Mouse (Mus musculus) CH12.LX (cell line): ENCODE results near the gene Adipor2. TPM values are rescaled to one million over a fixed set of nuclear protein-coding genes. Genes with fewer than 3 reads are reported as not detected.

Source experiments
- DNase-seq: peaks from one replicate; pipeline ENCODE4 v3.0.0-alpha.2; 2013; ENCODE audit errors: extremely low read depth
- H3K27ac ChIP-seq: 2 replicates; pipeline ENCODE4 v1.5.1; 2012; ENCODE audit warnings: low read depth, mild to moderate bottlenecking, control low read depth, moderate library complexity; ENCODE audit not compliant: insufficient read depth
- H3K27me3 ChIP-seq: replicated peaks from 2 replicates; pipeline ENCODE3; 2012; ENCODE audit warnings: inconsistent platforms
- H3K36me3 ChIP-seq, 2 experiments: replicated peaks in 1 of 2; 2 replicates each; pipeline versions ENCODE3 to v1.6.1; 2012; ENCODE audit warnings: inconsistent platforms in 1 of 2, low read length in 1 of 2, mild to moderate bottlenecking in 1 of 2, mixed read lengths in 1 of 2, moderate library complexity in 1 of 2; ENCODE audit not compliant: control insufficient read depth in 1 of 2, insufficient read depth in 1 of 2
- H3K4me1 ChIP-seq, 2 experiments: 2 replicates each; pipeline ENCODE4 v1.6.1; 2012; ENCODE audit warnings: inconsistent platforms in 1 of 2, moderate library complexity in 1 of 2; ENCODE audit not compliant: insufficient read depth in 2 of 2, control insufficient read depth in 1 of 2
- H3K4me2 ChIP-seq: 2 replicates; pipeline ENCODE4 v1.6.1; 2012; ENCODE audit warnings: low read depth, mild to moderate bottlenecking, control low read depth; ENCODE audit not compliant: poor library complexity, insufficient read depth, severe bottlenecking
- H3K4me3 ChIP-seq, 3 experiments: fragments of 150-350 bp in 1 of 3; sonication (generic) in 1 of 3; replicated peaks in 1 of 3; 2 replicates each; pipeline versions ENCODE3 to v1.5.1; 2011 to 2012; ENCODE audit warnings: low read depth in 2 of 3, low read length in 2 of 3, mild to moderate bottlenecking in 2 of 3, moderate library complexity in 2 of 3, control low read depth in 1 of 3, improper control_type of control experiment in 1 of 3, inconsistent platforms in 1 of 3, mixed read lengths in 1 of 3; ENCODE audit not compliant: poor library complexity in 1 of 3
- H3K79me2 ChIP-seq: replicated peaks from 2 replicates; pipeline ENCODE4 v1.6.1; 2012; ENCODE audit warnings: mild to moderate bottlenecking, moderate library complexity; ENCODE audit not compliant: control insufficient read depth, poor library complexity, insufficient read depth, severe bottlenecking; ENCODE audit errors: extremely low read depth
- H3K9ac ChIP-seq: 2 replicates; pipeline ENCODE4 v1.6.1; 2012; ENCODE audit warnings: low read depth, mild to moderate bottlenecking, control low read depth, moderate library complexity; ENCODE audit not compliant: insufficient read depth
- H3K9me3 ChIP-seq: replicated peaks from 2 replicates; pipeline ENCODE3; 2012; ENCODE audit warnings: low read length, inconsistent platforms, mixed read lengths
- BHLHE40 ChIP-seq: IDR thresholded peaks from 2 replicates; pipeline ENCODE4 v1.6.1; 2011; ENCODE audit warnings: mild to moderate bottlenecking, low read depth, low read length, improper control_type of control experiment
- CTCF ChIP-seq, 2 experiments: IDR thresholded peaks in 1 of 2; conservative IDR thresholded peaks in 1 of 2; 2 replicates each; pipeline ENCODE4 v1.5.1; 2011 to 2012; ENCODE audit warnings: low read depth in 2 of 2, low read length in 2 of 2, improper control_type of control experiment in 1 of 2, inconsistent platforms in 1 of 2, mild to moderate bottlenecking in 1 of 2, moderate library complexity in 1 of 2
- E2F4 ChIP-seq: IDR thresholded peaks from 2 replicates; pipeline ENCODE4 v1.6.1; 2011; ENCODE audit warnings: low read depth, low read length, improper control_type of control experiment; ENCODE audit not compliant: insufficient replicate concordance
- ELF1 ChIP-seq: IDR thresholded peaks from 2 replicates; pipeline ENCODE4 v1.6.1; 2014; ENCODE audit warnings: low read depth, mild to moderate bottlenecking, inconsistent platforms, low read length, improper control_type of control experiment
- EP300 ChIP-seq: IDR thresholded peaks from 2 replicates; pipeline ENCODE4 v1.6.1; 2011; ENCODE audit warnings: low read length, improper control_type of control experiment
- GABPA ChIP-seq: IDR thresholded peaks from 2 replicates; pipeline ENCODE4 v1.6.1; 2012; ENCODE audit warnings: low read depth, low read length, improper control_type of control experiment, inconsistent platforms; ENCODE audit not compliant: insufficient replicate concordance
- IRF4 ChIP-seq: IDR thresholded peaks from 2 replicates; pipeline ENCODE4 v1.6.1; 2014; ENCODE audit warnings: low read depth, mild to moderate bottlenecking, inconsistent platforms, low read length, improper control_type of control experiment
- JUN ChIP-seq: IDR thresholded peaks from 2 replicates; pipeline ENCODE4 v1.6.1; 2011; ENCODE audit warnings: low read depth, mild to moderate bottlenecking, low read length, improper control_type of control experiment, moderate library complexity; ENCODE audit not compliant: insufficient read depth
- JUND ChIP-seq: conservative IDR thresholded peaks from 2 replicates; pipeline ENCODE4 v1.6.1; 2011; ENCODE audit warnings: low read depth, low read length, improper control_type of control experiment
- KAT2A ChIP-seq: IDR thresholded peaks from 2 replicates; pipeline ENCODE4 v1.6.1; 2012; ENCODE audit warnings: low read length, improper control_type of control experiment, inconsistent platforms; ENCODE audit not compliant: insufficient replicate concordance
- MAFK ChIP-seq: IDR thresholded peaks from 2 replicates; pipeline ENCODE4 v1.6.1; 2011; ENCODE audit warnings: low read length, improper control_type of control experiment; ENCODE audit not compliant: insufficient replicate concordance
- MAX ChIP-seq: IDR thresholded peaks from 2 replicates; pipeline ENCODE4 v1.6.1; 2011; ENCODE audit warnings: low read length, improper control_type of control experiment
- MAZ ChIP-seq: IDR thresholded peaks from 2 replicates; pipeline ENCODE4 v1.6.1; 2012; ENCODE audit warnings: low read depth, mild to moderate bottlenecking, inconsistent platforms, low read length, improper control_type of control experiment, moderate library complexity
- MEF2A ChIP-seq: IDR thresholded peaks from 2 replicates; pipeline ENCODE4 v1.6.1; 2014; ENCODE audit warnings: low read depth, mild to moderate bottlenecking, inconsistent platforms, low read length, improper control_type of control experiment, borderline replicate concordance
- MXI1 ChIP-seq: IDR thresholded peaks from 2 replicates; pipeline ENCODE4 v1.6.1; 2011; ENCODE audit warnings: mild to moderate bottlenecking, low read depth, low read length, improper control_type of control experiment
- MYC ChIP-seq: IDR thresholded peaks from 2 replicates; pipeline ENCODE4 v1.6.1; 2011; ENCODE audit warnings: low read depth, mild to moderate bottlenecking, improper control_type of control experiment, low read length
- PAX5 ChIP-seq: IDR thresholded peaks from 2 replicates; pipeline ENCODE4 v1.6.1; 2012; ENCODE audit warnings: low read length, inconsistent platforms, mixed read lengths
- POLR2A ChIP-seq: IDR thresholded peaks from 2 replicates; pipeline ENCODE4 v1.6.1; 2011; ENCODE audit warnings: low read depth, mild to moderate bottlenecking, improper control_type of control experiment, low read length
- POLR2AphosphoS2 ChIP-seq: IDR thresholded peaks from 2 replicates; pipeline ENCODE4 v1.6.1; 2011; ENCODE audit warnings: low read depth, low read length, improper control_type of control experiment
- RAD21 ChIP-seq: IDR thresholded peaks from 2 replicates; pipeline ENCODE4 v1.6.1; 2011; ENCODE audit warnings: low read depth, mild to moderate bottlenecking, low read length, improper control_type of control experiment, moderate library complexity
- RCOR1 ChIP-seq: conservative IDR thresholded peaks from 2 replicates; pipeline ENCODE4 v1.6.1; 2012; ENCODE audit warnings: low read depth, mild to moderate bottlenecking, inconsistent platforms, low read length, improper control_type of control experiment
- SIN3A ChIP-seq: IDR thresholded peaks from 2 replicates; pipeline ENCODE4 v1.6.1; 2012; ENCODE audit warnings: low read length, improper control_type of control experiment, inconsistent platforms
- SMC3 ChIP-seq: IDR thresholded peaks from 2 replicates; pipeline ENCODE4 v1.6.1; 2011; ENCODE audit warnings: low read depth, low read length, improper control_type of control experiment
- TBP ChIP-seq: conservative IDR thresholded peaks from 2 replicates; pipeline ENCODE4 v1.6.1; 2011; ENCODE audit warnings: low read depth, low read length, improper control_type of control experiment
- TCF12 ChIP-seq: IDR thresholded peaks from 2 replicates; pipeline ENCODE4 v1.6.1; 2014; ENCODE audit warnings: low read depth, mild to moderate bottlenecking, inconsistent platforms, low read length, improper control_type of control experiment
- UBTF ChIP-seq: IDR thresholded peaks from 2 replicates; pipeline ENCODE4 v1.6.1; 2012; ENCODE audit warnings: low read depth, mild to moderate bottlenecking, inconsistent platforms, low read length, improper control_type of control experiment, moderate library complexity
- USF2 ChIP-seq: conservative IDR thresholded peaks from 2 replicates; pipeline ENCODE4 v1.6.1; 2011; ENCODE audit warnings: low read depth, low read length, improper control_type of control experiment
- ZC3H11A ChIP-seq: IDR thresholded peaks from 2 replicates; pipeline ENCODE4 v1.6.1; 2012; ENCODE audit warnings: low read depth, mild to moderate bottlenecking, inconsistent platforms, low read length, improper control_type of control experiment
- ZKSCAN1 ChIP-seq: IDR thresholded peaks from 2 replicates; pipeline ENCODE4 v1.6.1; 2012; ENCODE audit warnings: low read depth, inconsistent platforms, low read length, improper control_type of control experiment, borderline replicate concordance
- ZMIZ1 ChIP-seq: IDR thresholded peaks from 2 replicates; pipeline ENCODE4 v1.6.1; 2012; ENCODE audit warnings: low read depth, mild to moderate bottlenecking, inconsistent platforms, low read length, improper control_type of control experiment
- ZNF384 ChIP-seq: IDR thresholded peaks from 2 replicates; pipeline ENCODE4 v1.6.1; 2012; ENCODE audit warnings: low read depth, low read length, improper control_type of control experiment, inconsistent platforms
- dilution Hi-C: fragments of 300-500 bp; cut with MboI; formaldehyde crosslinking; loops from 2 replicates; pipeline ENCODE4 v1.14.3; 2020; ENCODE audit warnings: low sequenced_read_pairs; ENCODE audit not compliant: extremely low pct_unique_long_range_greater_than_20kb, extremely low pct_ligation_motif_present
- in situ Hi-C: fragments of 300-500 bp; cut with MboI; formaldehyde crosslinking; loops from 3 replicates; pipeline ENCODE4 v1.14.3; 2019; ENCODE audit warnings: low sequenced_read_pairs, low pct_ligation_motif_present, low pct_unique_long_range_greater_than_20kb, mixed read lengths
- polyA plus RNA-seq: library from polyadenylated mRNA; unstranded; fragments of >175 nt; gene quantifications from 2 replicates; pipeline ENCODE4 v1.2.1, GENCODE M21; 2012; ENCODE audit warnings: low read depth; ENCODE audit not compliant: insufficient read length
- total RNA-seq, 2 experiments: library from RNA; depleted of rRNA; stranded (reverse); fragments of 300-350 nt in 1 of 2; fragments of >200 nt in 1 of 2; gene quantifications; 2 replicates each; pipeline ENCODE4 v1.2.3; 2012 to 2014

Adipor2 gene
- total and polyA plus RNA-seq, 3 experiments = 29.8 to 43.5 (median 40.3) TPM

DNA sequence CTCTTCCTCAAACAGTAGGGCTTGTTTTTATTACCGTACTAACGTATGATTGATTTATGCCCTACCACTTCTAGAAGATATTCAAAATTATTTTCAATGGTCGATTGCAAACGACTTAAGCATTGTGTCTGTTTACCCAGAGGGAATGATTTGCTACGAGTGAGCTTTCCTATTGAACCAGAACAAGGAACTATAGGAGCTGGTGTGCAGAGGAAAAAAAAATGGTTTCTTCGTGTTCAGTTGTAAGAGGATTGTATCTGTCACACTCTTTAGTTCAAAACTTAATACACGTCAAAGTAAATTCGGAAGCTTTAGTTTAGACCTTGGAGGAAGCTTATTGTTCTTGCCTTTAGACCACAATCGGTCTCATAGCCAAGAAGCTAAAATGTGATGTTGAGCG is 28.4 kb downstream of the Adipor2 start:
- Histone ChIP-seq H3K4me2 (peak overlapping the region; percentile 99), H3K79me2 (peaks cover 32% of the 10 kb centered on the region), H3K27ac (no peak overlapping the region), H3K36me3 (peaks cover 0 to 9% of the 10 kb centered on the region in 2 experiments), H3K9me3 (no peaks in the 10 kb centered on the region), H3K4me1 (peaks cover 0 to 23% of the 10 kb centered on the region in 2 experiments; a peak in 2 of 4 replicates), H3K4me3 (peak overlapping the region; percentile 81 to 85 (median 83)), H3K9ac (peak overlapping the region; percentile 93), H3K27me3 (no peaks in the 10 kb centered on the region)
- DNase-seq = no peak
- TF ChIP-seq ZNF384 (peak; percentile 61), MYC (no peak), MXI1 (0 out of 2 replicates have a peak, but pooled peaks have one; percentile 21), CTCF (conservative IDR thresholded peaks at IDR 0.05 in 1 of 2, IDR thresholded peaks at IDR 0.05 in 1 of 2; ENCODE audit: low read depth in 2 of 2, low read length in 2 of 2) (no peak), UBTF (no peak)
- dilution Hi-C loops = no loop called here
- in situ Hi-C loops = no loop called here

DNA sequence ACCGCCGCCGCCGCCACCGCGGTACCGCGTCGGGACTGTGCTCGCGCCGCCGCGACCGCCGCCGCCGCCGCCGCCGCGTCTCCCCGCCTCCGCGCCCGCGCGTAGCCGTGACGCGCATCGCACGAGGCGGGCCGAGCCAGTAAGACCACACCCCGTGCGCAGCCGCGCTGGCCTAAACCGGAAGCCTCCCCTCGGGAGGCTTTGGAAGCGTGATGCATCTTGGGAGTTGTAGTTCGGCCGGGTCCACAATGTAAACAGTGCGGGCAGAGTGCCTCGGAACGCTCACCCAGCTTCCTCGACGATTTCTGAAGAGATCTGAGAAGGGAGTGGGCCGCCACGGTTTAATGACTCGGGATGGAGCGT is 28.9 kb downstream of the Adipor2 start:
- Histone ChIP-seq H3K4me3 (peak overlapping the region; percentile 81 to 92 (median 83)), H3K79me2 (peaks cover 34% of the 10 kb centered on the region), H3K27me3 (no peaks in the 10 kb centered on the region), H3K9me3 (no peaks in the 10 kb centered on the region), H3K9ac (peak overlapping the region; percentile 93), H3K36me3 (peaks cover 0 to 13% of the 10 kb centered on the region in 2 experiments), H3K4me2 (peak overlapping the region; percentile 99; the same call in 1 of the 2 replicates), H3K4me1 (peaks cover 0 to 23% of the 10 kb centered on the region in 2 experiments; a peak in 2 of 4 replicates), H3K27ac (no peak overlapping the region)
- dilution Hi-C loops (no loop called here), in situ Hi-C loops (no loop called here)
- DNase-seq = peak; percentile 96
- TF ChIP-seq ELF1 (peak; percentile 100), E2F4 (no peak), PAX5 (no peak), USF2 (no peak), TBP (0 out of 2 replicates have a peak, but pooled peaks have one; percentile 28), CTCF (conservative IDR thresholded peaks at IDR 0.05 in 1 of 2, IDR thresholded peaks at IDR 0.05 in 1 of 2; ENCODE audit: low read depth in 2 of 2, low read length in 2 of 2) (no peak), ZC3H11A (no peak), MAFK (no peak), MEF2A (peak; percentile 40; the same call in 1 of the 2 replicates), SMC3 (no peak), POLR2AphosphoS2 (peak; percentile 51; the same call in 1 of the 2 replicates), BHLHE40 (peak; percentile 70), MXI1 (peak; percentile 75; the same call in 1 of the 2 replicates), IRF4 (peak; percentile 64), MAZ (no peak), JUND (no peak), ZMIZ1 (no peak), POLR2A (peak; percentile 67), TCF12 (peak; percentile 90), EP300 (no peak), UBTF (no peak), KAT2A (peak; percentile 93; the same call in 1 of the 2 replicates), MYC (peak; percentile 38; the same call in 1 of the 2 replicates), MAX (peak; percentile 65; the same call in 1 of the 2 replicates), ZNF384 (no peak), SIN3A (peak; percentile 93), RAD21 (no peak), ZKSCAN1 (no peak), JUN (no peak), RCOR1 (no peak), GABPA (peak; percentile 63; the same call in 1 of the 2 replicates)
